Mouse (Mus musculus) hindbrain, embryonic 13.5 days (tissue): ENCODE measurements around the gene Phf21a. TPM values are rescaled to one million over a fixed set of nuclear protein-coding genes. Genes with fewer than 3 reads are reported as not detected.

Experiments
- ATAC-seq: fragments of 200-750 bp; cut with Nextera tagmentation; 2 replicates; pipeline ENCODE4 v1.8.0; 2017; ENCODE audit warnings: moderate TSS enrichment; ENCODE audit not compliant: low FRiP score
- H3K27ac ChIP-seq: fragments of 300-500 bp; sonication (generic); 2 replicates; pipeline ENCODE4 v1.5.1; 2015; ENCODE audit warnings: inconsistent platforms, mild to moderate bottlenecking, moderate library complexity
- H3K27me3 ChIP-seq: fragments of 300-500 bp; sonication (generic); 2 replicates; pipeline ENCODE4 v1.6.1; 2015; ENCODE audit warnings: mild to moderate bottlenecking, inconsistent platforms
- H3K36me3 ChIP-seq: fragments of 300-500 bp; sonication (generic); 2 replicates; pipeline ENCODE4 v1.6.1; 2015; ENCODE audit warnings: mild to moderate bottlenecking, inconsistent platforms
- H3K4me1 ChIP-seq: fragments of 300-500 bp; sonication (generic); replicated peaks from 2 replicates; pipeline ENCODE4 v1.6.1; 2015; ENCODE audit warnings: inconsistent platforms
- H3K4me2 ChIP-seq: fragments of 300-500 bp; sonication (generic); 2 replicates; pipeline ENCODE4 v1.6.1; 2015; ENCODE audit warnings: inconsistent platforms, mild to moderate bottlenecking, moderate library complexity
- H3K4me3 ChIP-seq: fragments of 300-500 bp; sonication (generic); 2 replicates; pipeline ENCODE4 v1.5.1; 2015; ENCODE audit warnings: mild to moderate bottlenecking, inconsistent platforms
- H3K9ac ChIP-seq: fragments of 300-500 bp; sonication (generic); 2 replicates; pipeline ENCODE4 v1.6.1; 2015; ENCODE audit warnings: mild to moderate bottlenecking, inconsistent platforms
- H3K9me3 ChIP-seq: fragments of 300-500 bp; sonication (generic); 2 replicates; pipeline ENCODE4 v1.6.1; 2016; ENCODE audit warnings: inconsistent platforms
- WGBS: fragments of 180-500 bp; shearing (Covaris S2); methylation state at CpG from one replicate; pipeline ENCODE4 v1.1.7; 2015; 5-methylcytosine and 5-hydroxymethylcytosine counted together
- polyA plus RNA-seq: library from polyadenylated mRNA; unstranded; fragments of >200 nt; fragmentation: Nextera tagmentation; extraction: Ambion mirVana; gene quantifications from 2 replicates; pipeline ENCODE4 v1.2.1, GENCODE M21; 2015

Phf21a gene
- polyA plus RNA-seq, 1 experiment from 2014 or later: 38.4 TPM

DNA sequence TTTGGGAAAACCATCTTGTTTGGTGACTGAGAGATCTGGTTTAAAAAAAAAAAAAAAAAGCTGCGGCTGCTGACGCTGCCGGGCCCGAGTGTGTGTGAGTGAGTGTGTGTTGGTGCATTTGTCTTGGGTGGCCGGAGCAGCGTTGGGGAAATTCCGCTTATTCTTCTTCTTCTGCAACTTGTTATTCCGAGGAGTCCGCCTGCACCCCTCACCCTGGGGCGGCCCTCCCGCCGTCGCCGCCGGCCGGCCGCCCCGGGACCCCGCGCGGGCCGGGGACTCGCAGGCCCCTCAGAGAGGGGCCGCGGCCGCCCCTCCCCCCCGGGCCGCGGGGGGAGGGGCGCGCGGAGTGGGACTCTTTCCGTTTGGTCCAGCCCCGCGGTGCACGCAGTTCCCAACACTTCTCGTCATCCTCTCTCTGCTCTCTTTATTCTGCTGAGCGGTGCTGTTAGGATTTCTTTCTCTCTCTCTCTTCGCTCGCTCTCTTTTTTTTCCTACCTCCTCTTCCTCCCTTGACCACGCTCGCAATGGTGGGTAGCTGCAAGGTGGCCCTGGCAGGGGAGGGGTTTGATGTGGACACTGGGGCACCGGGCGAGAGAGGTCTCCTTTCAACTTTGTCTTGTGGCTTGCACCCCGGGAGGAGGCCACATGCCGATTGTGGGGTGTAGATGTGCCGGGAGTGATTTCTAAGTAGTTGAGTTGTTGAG is 92.3 kb downstream of the Phf21a start:
- Histone ChIP-seq H3K9ac (peak overlapping the region; percentile 90), H3K4me2 (peak overlapping the region; percentile 84), H3K9me3 (no peaks in the 10 kb centered on the region), H3K4me1 (peaks cover 41% of the 10 kb centered on the region), H3K4me3 (peak overlapping the region; percentile 74), H3K27ac (peak overlapping the region; percentile 99), H3K36me3 (no peaks in the 10 kb centered on the region), H3K27me3 (no peaks in the 10 kb centered on the region)
- ATAC-seq: peak; percentile 21; the same call in 1 of the 2 replicates
- under 1% methylated on average over 45 of the region's 47 CpGs for WGBS

GRCm38 (mm10) chr2:92185766-92186450 is 93.0 kb downstream of the Phf21a start:
- H3K36me3 ChIP-seq: no peaks in the 10 kb centered on the region
- 7% methylated on average over 11 of the region's 11 CpGs for WGBS
- peaks cover 43% of the 10 kb centered on the region for H3K4me1 ChIP-seq
- peak overlapping the region; percentile 74 for H3K4me3 ChIP-seq
- H3K9me3 ChIP-seq: no peaks in the 10 kb centered on the region
- no peaks in the 10 kb centered on the region for H3K27me3 ChIP-seq
- peak overlapping the region; percentile 84 for H3K4me2 ChIP-seq
- peak overlapping the region; percentile 90 for H3K9ac ChIP-seq
- H3K27ac ChIP-seq: peak overlapping the region; percentile 99
- ATAC-seq: no peak

DNA sequence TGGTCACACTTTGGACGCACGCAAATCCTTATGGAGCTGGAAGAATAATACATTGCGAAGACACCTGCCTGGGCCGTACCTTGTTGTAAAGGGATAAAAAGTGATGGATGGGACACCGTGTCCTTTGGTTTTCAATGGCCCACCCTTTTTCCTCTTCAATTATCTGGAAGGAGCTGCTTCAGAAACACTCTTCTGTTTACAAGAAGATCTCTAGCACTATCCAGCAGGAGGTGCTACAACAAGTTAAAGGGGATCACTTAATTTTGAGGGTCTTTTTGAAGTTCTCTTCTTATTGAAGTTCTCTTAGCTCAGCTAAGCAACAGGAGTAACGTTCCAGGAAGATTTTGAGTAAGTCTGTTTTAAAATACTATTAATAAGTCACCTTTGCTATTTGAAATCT is 94.1 kb downstream of the Phf21a start:
- Histone ChIP-seq H3K4me3 (peak overlapping the region; percentile 74), H3K9me3 (no peaks in the 10 kb centered on the region), H3K27me3 (no peaks in the 10 kb centered on the region), H3K9ac (no peak overlapping the region), H3K36me3 (no peaks in the 10 kb centered on the region), H3K27ac (no peak overlapping the region), H3K4me2 (peak overlapping the region; percentile 84), H3K4me1 (peaks cover 41% of the 10 kb centered on the region)
- 51% methylated on average over 6 of the region's 6 CpGs for WGBS
- no peak for ATAC-seq

DNA sequence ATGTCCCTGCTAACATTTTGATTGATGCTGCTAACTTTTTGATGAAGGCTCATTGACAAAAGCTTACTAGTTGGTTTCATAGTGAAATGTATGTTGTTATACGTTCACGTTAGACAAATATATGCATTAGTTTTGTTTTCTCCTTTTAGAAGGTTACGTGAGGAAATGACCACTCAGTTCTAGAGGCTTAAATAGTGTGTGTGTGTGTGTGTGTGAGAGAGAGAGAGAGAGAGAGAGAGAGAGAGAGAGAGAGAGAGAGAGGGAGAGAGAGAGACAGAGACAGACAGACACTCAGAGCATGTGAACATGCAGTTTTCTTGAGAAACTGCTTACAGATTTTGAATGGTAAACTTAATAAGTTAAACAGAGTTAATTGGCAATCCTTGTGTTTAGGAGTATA is 95.8 kb downstream of the Phf21a start:
- H3K4me1 ChIP-seq: peaks cover 39% of the 10 kb centered on the region

GRCm38 (mm10) chr2:92190960-92191359 is 98.0 kb downstream of the Phf21a start:
- no peak for ATAC-seq
- H3K4me1 ChIP-seq: peaks cover 34% of the 10 kb centered on the region

More for the DNA sequence above, 95.8 kb downstream of the Phf21a start:
- ATAC-seq: no peak
- H3K27me3 ChIP-seq: no peaks in the 10 kb centered on the region
- no peak overlapping the region for H3K9ac ChIP-seq
- H3K9me3 ChIP-seq: no peaks in the 10 kb centered on the region
- H3K36me3 ChIP-seq: no peaks in the 10 kb centered on the region
- H3K27ac ChIP-seq: no peak overlapping the region
- peak overlapping the region; percentile 29 for H3K4me2 ChIP-seq
- WGBS: 71% methylated on average over 3 of the region's 3 CpGs
- H3K4me3 ChIP-seq: no peak overlapping the region

DNA sequence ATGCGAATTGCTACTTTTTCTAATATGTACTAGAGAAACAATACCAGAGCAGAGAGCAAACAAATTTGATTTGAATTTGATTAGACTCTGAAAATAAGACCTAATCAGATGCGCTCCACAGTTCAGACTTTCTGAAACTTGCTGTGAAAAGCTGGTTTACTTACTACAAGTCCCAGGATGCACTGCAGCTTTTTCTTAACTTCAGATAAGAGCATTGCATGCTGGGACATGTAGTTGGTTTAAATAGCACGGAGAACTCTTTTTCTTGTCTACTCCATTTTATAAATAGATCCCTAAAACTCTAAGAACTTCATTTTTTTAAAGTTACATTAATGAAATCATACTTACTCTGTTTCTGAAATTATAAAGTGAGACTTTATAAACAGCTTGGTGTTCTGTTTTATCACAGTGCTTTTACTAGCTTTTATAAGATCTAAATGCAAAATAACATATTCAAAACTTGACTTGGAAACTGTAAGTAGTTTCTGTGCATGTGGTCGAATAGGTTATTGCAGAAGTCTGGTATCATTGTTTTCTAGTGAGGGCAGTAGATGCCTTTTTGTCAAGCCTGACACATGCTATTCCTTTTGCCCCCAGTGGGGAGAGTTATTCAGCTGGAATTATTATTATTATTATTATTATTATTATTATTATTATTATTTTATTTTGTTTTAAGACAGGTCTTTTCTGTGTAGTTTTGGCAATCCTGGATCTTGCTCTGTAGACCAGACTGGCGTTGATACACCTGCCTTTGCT is 99.1 kb downstream of the Phf21a start:
- Histone ChIP-seq H3K9me3 (no peaks in the 10 kb centered on the region), H3K4me2 (no peak overlapping the region), H3K4me3 (no peak overlapping the region), H3K27ac (no peak overlapping the region), H3K36me3 (no peaks in the 10 kb centered on the region), H3K27me3 (no peaks in the 10 kb centered on the region), H3K4me1 (peaks cover 23% of the 10 kb centered on the region), H3K9ac (no peak overlapping the region)
- ATAC-seq: no peak
- 77% methylated on average over 5 of the region's 5 CpGs for WGBS

More at GRCm38 (mm10) chr2:92190960-92191359, 98.0 kb downstream of the Phf21a start:
- Histone ChIP-seq H3K9ac (no peak overlapping the region), H3K36me3 (no peaks in the 10 kb centered on the region), H3K4me3 (no peak overlapping the region), H3K9me3 (no peaks in the 10 kb centered on the region), H3K4me2 (no peak overlapping the region), H3K27me3 (no peaks in the 10 kb centered on the region), H3K27ac (no peak overlapping the region)
- WGBS: 77% methylated on average over 5 of the region's 5 CpGs

GRCm38 (mm10) chr2:92198126-92198525 is 105.2 kb downstream of the Phf21a start:
- Histone ChIP-seq H3K9ac (no peak overlapping the region), H3K4me2 (no peak overlapping the region), H3K9me3 (no peaks in the 10 kb centered on the region), H3K4me3 (no peak overlapping the region), H3K4me1 (peaks cover 24% of the 10 kb centered on the region), H3K27ac (peak overlapping the region; percentile 37; the same call in 1 of the 2 replicates), H3K27me3 (no peaks in the 10 kb centered on the region), H3K36me3 (no peaks in the 10 kb centered on the region)
- ATAC-seq: no peak
- 64% methylated on average over 6 of the region's 6 CpGs for WGBS

GRCm38 (mm10) chr2:92198747-92199146 is 105.8 kb downstream of the Phf21a start:
- 79% methylated on average over 7 of the region's 7 CpGs for WGBS
- no peak overlapping the region for H3K27ac ChIP-seq

GRCm38 (mm10) chr2:92199562-92200286 is 106.8 kb downstream of the Phf21a start:
- H3K27ac ChIP-seq: no peak overlapping the region
- H3K36me3 ChIP-seq: no peaks in the 10 kb centered on the region
- no peak overlapping the region for H3K4me2 ChIP-seq
- H3K4me3 ChIP-seq: no peak overlapping the region
- ATAC-seq: no peak
- no peaks in the 10 kb centered on the region for H3K9me3 ChIP-seq
- H3K9ac ChIP-seq: no peak overlapping the region
- H3K27me3 ChIP-seq: no peaks in the 10 kb centered on the region
- H3K4me1 ChIP-seq: peaks cover 28% of the 10 kb centered on the region
- 84% methylated on average over 10 of the region's 10 CpGs for WGBS

More at GRCm38 (mm10) chr2:92198747-92199146, 105.8 kb downstream of the Phf21a start:
- H3K4me2 ChIP-seq: no peak overlapping the region
- no peaks in the 10 kb centered on the region for H3K9me3 ChIP-seq
- no peak for ATAC-seq
- peaks cover 24% of the 10 kb centered on the region for H3K4me1 ChIP-seq
- H3K36me3 ChIP-seq: no peaks in the 10 kb centered on the region
- H3K9ac ChIP-seq: no peak overlapping the region
- H3K4me3 ChIP-seq: no peak overlapping the region
- no peaks in the 10 kb centered on the region for H3K27me3 ChIP-seq

GRCm38 (mm10) chr2:92202319-92203040 is 109.6 kb downstream of the Phf21a start:
- Histone ChIP-seq H3K27me3 (no peaks in the 10 kb centered on the region), H3K27ac (no peak overlapping the region), H3K4me3 (no peak overlapping the region), H3K36me3 (no peaks in the 10 kb centered on the region), H3K9me3 (no peaks in the 10 kb centered on the region), H3K9ac (no peak overlapping the region), H3K4me2 (no peak overlapping the region), H3K4me1 (peaks cover 39% of the 10 kb centered on the region)
- 79% methylated on average over 4 of the region's 4 CpGs for WGBS
- ATAC-seq: no peak

DNA sequence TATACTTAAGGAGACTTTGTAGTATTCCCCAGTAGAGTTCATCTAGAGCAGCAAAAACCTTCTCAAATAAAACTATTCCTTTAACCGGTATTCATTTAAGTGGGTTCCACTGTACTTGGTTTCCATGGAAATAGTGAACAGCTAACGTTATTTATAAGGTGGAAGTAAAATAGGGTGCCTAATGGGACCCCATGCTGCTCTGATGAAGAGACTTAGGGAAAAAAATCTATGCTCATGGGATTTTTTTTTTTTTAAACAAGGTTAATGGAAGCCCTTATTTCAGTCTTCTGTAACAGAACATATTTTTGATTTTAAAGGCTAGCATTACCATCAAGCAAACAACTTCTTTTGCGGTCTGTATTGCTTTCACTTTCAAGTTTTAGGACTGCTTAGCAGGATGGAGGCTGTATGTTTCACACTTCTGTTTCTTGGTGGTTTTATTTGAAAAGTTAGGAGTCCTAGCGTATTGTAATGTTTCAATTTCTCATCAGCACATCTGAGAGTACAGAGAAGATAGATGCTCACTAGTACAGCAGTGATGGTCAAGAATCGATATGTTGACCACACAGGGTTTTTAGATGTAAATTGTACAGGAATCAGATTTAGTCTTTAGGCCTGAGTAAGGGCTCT is 112.2 kb downstream of the Phf21a start:
- WGBS: 77% methylated on average over 5 of the region's 5 CpGs
- Histone ChIP-seq H3K4me1 (peaks cover 19% of the 10 kb centered on the region), H3K9me3 (no peaks in the 10 kb centered on the region), H3K27ac (0 out of 2 replicates have a peak overlapping the region, but pooled peaks have one; percentile 3), H3K4me2 (no peak overlapping the region), H3K27me3 (no peaks in the 10 kb centered on the region), H3K9ac (no peak overlapping the region), H3K36me3 (no peaks in the 10 kb centered on the region), H3K4me3 (no peak overlapping the region)
- no peak for ATAC-seq
